In the genomic region with DNA sequence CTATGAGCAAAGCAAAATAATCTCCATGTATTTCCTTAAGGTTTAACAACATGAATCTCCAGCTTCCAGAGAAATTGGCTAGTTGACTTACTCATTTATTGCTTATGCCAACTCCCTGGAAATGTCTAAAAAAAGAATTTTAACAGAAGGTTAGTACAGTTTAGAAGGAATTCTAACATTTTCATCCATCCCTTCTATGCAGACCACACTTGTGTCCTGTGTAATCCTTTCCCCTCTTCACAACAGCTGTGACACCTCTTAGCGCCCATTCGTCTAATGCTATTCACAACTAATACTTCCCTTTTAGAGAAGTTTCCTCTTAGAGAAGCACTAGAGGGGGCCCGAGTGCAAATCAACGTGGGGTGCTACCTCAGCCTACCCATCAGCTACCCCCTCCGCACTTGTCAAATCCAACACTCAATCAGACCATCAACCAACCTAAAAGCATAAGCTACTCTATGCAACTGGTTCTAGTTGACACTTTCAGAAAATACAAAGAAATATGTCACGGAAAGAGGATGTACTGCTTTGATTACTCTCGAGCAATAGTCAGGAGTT, we compare ENCODE assay signal across 12 mouse cellular contexts.
DNase-seq lines count a peak whose midpoint lies in the region; ATAC-seq and TF ChIP-seq lines count a peak whose summit lies in the region.
"Had no signal": no experiment of that assay in that cellular context is flagged by ENCODE, and none has a peak within 500 bp of the region (broad histone marks: within the 10 kb centered on the region; RNA-seq: fewer than 3 reads in every experiment).

No protein-coding gene starts in this region.

- no peak overlapping the region for H3K4me2 ChIP-seq in forebrain, postnatal 0 days (ENCODE audit: low read depth)
- H3K4me2 ChIP-seq in hindbrain, embryonic 13.5 days: no peak overlapping the region
- H3K4me2 ChIP-seq: lung, embryonic 15.5 days had no signal

- TF ChIP-seq CTCF in layer of hippocampus, adult 2 months (conservative IDR thresholded peaks at IDR 0.05): no peak; the same call in none of the 2 replicates
- TF ChIP-seq CTCF in bone marrow macrophage, adult 2 months (IDR thresholded peaks at IDR 0.05; ENCODE audit: low read depth, low read length): no peak; the same call in none of the 2 replicates
- TF ChIP-seq CTCF in forebrain, postnatal 0 days (IDR thresholded peaks at IDR 0.05; ENCODE audit: low read depth): no peak

- H3K27ac ChIP-seq in layer of hippocampus, adult 2 months: no peak overlapping the region
- H3K27ac ChIP-seq in bone marrow macrophage, adult 2 months (ENCODE audit: insufficient read depth, low read depth, low read length): peak overlapping the region; percentile 55
- H3K27ac ChIP-seq in forebrain, postnatal 0 days (ENCODE audit: low read depth, low read length): no peak overlapping the region
- H3K27ac ChIP-seq in hindbrain, embryonic 13.5 days: no peak overlapping the region
- H3K27ac ChIP-seq: lung, embryonic 15.5 days had no signal

- no peaks in the 10 kb centered on the region for H3K27me3 ChIP-seq in forebrain, postnatal 0 days (ENCODE audit: insufficient read depth, low read length)
- no peaks in the 10 kb centered on the region for H3K27me3 ChIP-seq in hindbrain, embryonic 13.5 days
- H3K27me3 ChIP-seq: lung, embryonic 15.5 days had no signal

- peak; percentile 25 for DNase-seq in layer of hippocampus, adult 9-11 months
- no peak for DNase-seq in layer of hippocampus, adult 2 months (ENCODE audit: low spot score in 2 of 2)
- DNase-seq in B cell, adult 2 months: peak; percentile 77 to 80
- DNase-seq in lung, postnatal 36 days: peak; percentile 34
- DNase-seq in adrenal gland, adult 8-10 months: no peak
- DNase-seq in forebrain, postnatal 0 days: no peak
- DNase-seq: cerebellum, adult 18-20 months; gastrocnemius, postnatal 25 days; right cerebral cortex, adult 18-20 months had no signal

- no peaks in the 10 kb centered on the region for H3K36me3 ChIP-seq in forebrain, postnatal 0 days (ENCODE audit: insufficient read depth)
- H3K36me3 ChIP-seq in hindbrain, embryonic 13.5 days: no peaks in the 10 kb centered on the region
- H3K36me3 ChIP-seq: lung, embryonic 15.5 days had no signal

- whole genome bisulfite sequencing in forebrain, postnatal 0 days: 68% methylated on average over 7 of the region's 7 CpGs
- 63% methylated on average over 7 of the region's 7 CpGs for WGBS in hindbrain, embryonic 13.5 days

- TF ChIP-seq POLR2A in bone marrow macrophage, adult 2 months (IDR thresholded peaks at IDR 0.05; ENCODE audit: borderline replicate concordance, low read depth, low read length): no peak

- H3K9ac ChIP-seq in forebrain, postnatal 0 days: no peak overlapping the region
- no peak overlapping the region for H3K9ac ChIP-seq in hindbrain, embryonic 13.5 days
- H3K9ac ChIP-seq: lung, embryonic 15.5 days had no signal

- no peak overlapping the region for H3K4me3 ChIP-seq in layer of hippocampus, adult 2 months
- no peak overlapping the region for H3K4me3 ChIP-seq in bone marrow macrophage, adult 2 months (ENCODE audit: insufficient read depth, low read length)
- no peak overlapping the region for H3K4me3 ChIP-seq in forebrain, postnatal 0 days (ENCODE audit: low read depth, low read length)
- no peak overlapping the region for H3K4me3 ChIP-seq in hindbrain, embryonic 13.5 days
- H3K4me3 ChIP-seq: lung, embryonic 15.5 days had no signal

- ATAC-seq in forebrain, postnatal 0 days: no peak
- ATAC-seq in hindbrain, embryonic 13.5 days (ENCODE audit: low FRiP score): no peak

- peaks cover 10% of the 10 kb centered on the region for H3K4me1 ChIP-seq in bone marrow macrophage, adult 2 months (ENCODE audit: control insufficient read depth, insufficient read depth, low read length)
- no peaks in the 10 kb centered on the region for H3K4me1 ChIP-seq in forebrain, postnatal 0 days (ENCODE audit: insufficient read depth)
- H3K4me1 ChIP-seq in hindbrain, embryonic 13.5 days (replicated peaks): no peaks in the 10 kb centered on the region
- H3K4me1 ChIP-seq: lung, embryonic 15.5 days had no signal

- no peaks in the 10 kb centered on the region for H3K9me3 ChIP-seq in forebrain, postnatal 0 days (ENCODE audit: low read length)
- no peaks in the 10 kb centered on the region for H3K9me3 ChIP-seq in hindbrain, embryonic 13.5 days
- H3K9me3 ChIP-seq: lung, embryonic 15.5 days had no signal

Comparison
In these comparisons a context has a peak if more than half of its experiments do, and no peak if none do; other contexts are left out.
1. DNase-seq: peak in layer of hippocampus, adult 9-11 months (single experiment), B cell, adult 2 months (2 of 2) and lung, postnatal 36 days (single experiment); none in layer of hippocampus, adult 2 months (0 of 2), adrenal gland, adult 8-10 months (single experiment) and forebrain, postnatal 0 days (single experiment).